Mouse (Mus musculus) midbrain, embryonic 10.5 days (tissue): Measurements from ENCODE around the gene Skil. TPM values are rescaled to one million over a fixed set of nuclear protein-coding genes. Genes with fewer than 3 reads are reported as not detected.
A peak's percentile ranks its signal among the peaks of the same experiment; 100 is the strongest.

Source experiments
- DNase-seq: peaks from one replicate; pipeline ENCODE4 v3.0.0-alpha.2; 2017; ENCODE audit warnings: low spot score
- H3K27ac ChIP-seq: fragments of 300-500 bp; sonication (generic); replicated peaks from 2 replicates; pipeline ENCODE4 v1.5.1; 2016; ENCODE audit warnings: mild to moderate bottlenecking
- H3K27me3 ChIP-seq: fragments of 300-500 bp; sonication (generic); 2 replicates; pipeline ENCODE4 v1.6.1; 2016; ENCODE audit warnings: low read depth, mild to moderate bottlenecking; ENCODE audit not compliant: poor library complexity, severe bottlenecking
- H3K36me3 ChIP-seq: fragments of 300-500 bp; sonication (generic); 2 replicates; pipeline ENCODE4 v1.6.1; 2016; ENCODE audit warnings: mild to moderate bottlenecking, moderate library complexity
- H3K4me1 ChIP-seq: fragments of 300-500 bp; sonication (generic); 2 replicates; pipeline ENCODE4 v1.6.1; 2016
- H3K4me3 ChIP-seq: fragments of 300-500 bp; sonication (generic); 2 replicates; pipeline ENCODE4 v1.5.1; 2016; ENCODE audit warnings: mild to moderate bottlenecking, moderate library complexity
- H3K9me3 ChIP-seq: fragments of 300-500 bp; sonication (generic); replicated peaks from 2 replicates; pipeline ENCODE4 v1.6.1; 2016; ENCODE audit warnings: mild to moderate bottlenecking
- WGBS: fragments of 180-500 bp; shearing (Covaris S2); methylation state at CpG from one replicate; pipeline ENCODE4 v1.1.7; 2016; 5-methylcytosine and 5-hydroxymethylcytosine counted together
- polyA plus RNA-seq: library from polyadenylated mRNA; unstranded; fragments of >200 nt; fragmentation: Nextera tagmentation; extraction: Ambion mirVana; gene quantifications from 2 replicates; pipeline ENCODE4 v1.2.1, GENCODE M21; 2016

Skil gene
- polyA plus RNA-seq, 1 experiment from 2014 or later, result 30.6 TPM

- H3K36me3 ChIP-seq, result peaks cover 12% of the 10 kb centered on the region
- H3K27me3 ChIP-seq, result peaks cover 10% of the 10 kb centered on the region
- H3K27ac ChIP-seq, result peak overlapping the region; percentile 100
- 4% methylated on average over 13 of the region's 13 CpGs for WGBS
- H3K4me3 ChIP-seq, result peak overlapping the region; percentile 98
- H3K9me3 ChIP-seq, result no peaks in the 10 kb centered on the region
- DNase-seq, result peak; percentile 73
- peaks cover 66% of the 10 kb centered on the region for H3K4me1 ChIP-seq
Observed at GRCm38 (mm10) chr3:31093196-31093595, 1.7 kb upstream of the Skil start.

DNA sequence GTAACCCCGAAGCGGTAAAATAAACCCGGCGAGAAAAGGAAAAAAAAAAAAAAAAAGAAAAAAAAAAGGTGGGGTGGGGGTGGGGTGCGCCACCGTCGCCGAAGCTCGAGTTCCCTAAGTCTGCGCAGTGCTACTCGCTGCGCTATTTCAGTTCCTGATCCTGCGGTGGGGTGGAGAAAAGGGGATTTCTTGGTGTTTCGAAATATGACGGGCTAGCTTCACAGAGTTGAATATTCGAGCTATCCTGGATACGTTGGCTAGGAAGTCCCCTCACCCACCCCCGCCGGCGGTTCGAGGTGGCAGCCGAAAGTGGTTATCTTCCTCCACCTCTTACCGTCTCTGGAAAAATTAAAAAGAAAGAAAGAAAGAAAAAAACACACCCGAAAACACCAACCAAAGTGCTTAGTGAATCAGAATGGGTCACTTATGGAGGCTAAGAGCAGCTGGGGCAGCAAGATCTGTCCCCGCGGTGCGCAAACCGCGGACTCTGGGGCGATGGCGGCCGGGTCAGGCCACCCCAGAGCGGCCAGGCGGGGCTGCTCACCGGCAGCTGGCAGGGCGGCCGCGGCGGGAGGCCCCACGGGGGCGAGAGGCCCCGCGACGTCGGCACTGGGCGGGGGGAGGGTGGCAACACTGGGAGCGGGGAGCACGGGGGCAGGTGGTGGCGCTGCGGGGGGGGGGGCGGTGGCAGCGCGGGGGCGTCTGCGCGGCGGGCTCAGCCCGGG is 1.1 kb upstream of the Skil start:
- peaks cover 17% of the 10 kb centered on the region for H3K36me3 ChIP-seq
- peak overlapping the region; percentile 98 for H3K4me3 ChIP-seq
- H3K27ac ChIP-seq, result peak overlapping the region; percentile 100
- H3K4me1 ChIP-seq, result peaks cover 70% of the 10 kb centered on the region
- H3K27me3 ChIP-seq, result peaks cover 10% of the 10 kb centered on the region
- WGBS, result under 1% methylated on average over 48 of the region's 58 CpGs
- peak; percentile 82 for DNase-seq
- H3K9me3 ChIP-seq, result no peaks in the 10 kb centered on the region

DNA sequence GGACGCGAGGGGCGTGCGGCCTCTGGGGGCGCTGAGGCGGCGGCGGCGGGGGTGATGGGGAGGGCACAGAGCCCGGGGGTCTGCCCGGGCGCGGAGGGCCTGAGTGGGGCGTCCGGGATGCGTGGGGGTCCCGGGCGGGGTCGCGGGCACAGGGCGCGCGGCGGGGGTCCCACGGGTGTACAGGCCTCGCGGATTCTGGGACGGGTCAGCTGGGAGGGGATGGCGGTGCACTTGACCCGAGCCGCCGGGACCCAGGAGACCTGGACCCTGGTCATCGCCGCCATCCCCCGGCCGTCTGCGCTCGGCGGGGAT is 277 bp downstream of the Skil start:
- WGBS, result 0% methylated on average over 38 of the region's 39 CpGs
- peaks cover 10% of the 10 kb centered on the region for H3K27me3 ChIP-seq
- peak overlapping the region; percentile 98 for H3K4me3 ChIP-seq
- DNase-seq, result no peak
- peaks cover 70% of the 10 kb centered on the region for H3K4me1 ChIP-seq
- peak overlapping the region; percentile 100 for H3K27ac ChIP-seq
- no peaks in the 10 kb centered on the region for H3K9me3 ChIP-seq
- peaks cover 20% of the 10 kb centered on the region for H3K36me3 ChIP-seq

- Histone ChIP-seq H3K4me3 (peak overlapping the region; percentile 98), H3K27ac (peak overlapping the region; percentile 100), H3K27me3 (peaks cover 10% of the 10 kb centered on the region), H3K4me1 (peaks cover 70% of the 10 kb centered on the region), H3K36me3 (peaks cover 20% of the 10 kb centered on the region), H3K9me3 (no peaks in the 10 kb centered on the region)
- under 1% methylated on average over 33 of the region's 33 CpGs for WGBS
- peak; percentile 59 for DNase-seq
Observed at GRCm38 (mm10) chr3:31095491-31096154, 765 bp downstream of the Skil start.

DNA sequence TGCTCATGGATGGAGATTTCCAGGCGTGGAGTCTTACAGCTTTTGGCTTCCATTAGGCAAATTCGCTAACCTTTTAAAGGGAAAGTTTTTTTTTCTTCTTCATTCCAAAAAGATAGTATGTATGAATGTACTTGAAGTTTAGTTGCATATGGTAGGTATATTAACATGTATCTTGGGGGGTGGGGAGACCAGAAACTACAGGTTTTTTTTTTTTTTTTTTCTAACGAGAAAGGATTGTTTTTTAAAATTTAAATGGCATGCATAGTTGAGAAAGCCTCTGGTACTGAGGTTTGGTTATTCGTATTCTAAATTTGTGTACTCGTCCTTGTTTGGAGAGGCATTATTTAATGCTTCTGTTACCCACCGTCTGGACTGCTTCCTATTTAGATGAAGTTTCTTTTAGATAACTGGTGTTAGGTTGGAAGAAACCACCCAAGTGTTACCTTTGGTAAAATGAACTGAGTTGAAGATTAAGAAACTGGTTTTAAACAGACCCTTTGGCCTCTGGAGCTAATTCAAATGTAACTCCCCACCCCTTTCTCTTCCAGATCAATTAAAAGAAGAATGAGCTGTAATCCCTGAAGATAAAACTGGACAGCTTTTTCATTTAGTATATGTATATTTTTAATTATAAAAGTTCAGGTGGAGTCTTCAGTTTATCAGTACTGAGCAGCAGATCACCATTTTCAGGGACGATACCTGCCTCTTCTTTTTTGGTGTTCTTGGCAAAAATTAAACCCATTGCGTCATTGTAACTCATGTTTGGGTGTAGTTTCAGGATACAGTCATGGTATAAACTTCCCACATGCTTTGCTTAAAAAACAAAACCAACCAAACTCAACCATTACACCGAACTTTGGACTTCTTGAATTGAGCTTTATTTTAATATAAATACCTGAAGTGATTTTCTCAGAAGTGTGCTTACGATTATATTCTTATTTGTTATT is 1.6 kb downstream of the Skil start:
- H3K27ac ChIP-seq, result peak overlapping the region; percentile 100
- H3K36me3 ChIP-seq, result peaks cover 26% of the 10 kb centered on the region
- H3K9me3 ChIP-seq, result no peaks in the 10 kb centered on the region
- 42% methylated on average over 10 of the region's 10 CpGs for WGBS
- H3K27me3 ChIP-seq, result peaks cover 7% of the 10 kb centered on the region
- peak overlapping the region; percentile 98 for H3K4me3 ChIP-seq
- peaks cover 71% of the 10 kb centered on the region for H3K4me1 ChIP-seq
- no peak for DNase-seq

DNA sequence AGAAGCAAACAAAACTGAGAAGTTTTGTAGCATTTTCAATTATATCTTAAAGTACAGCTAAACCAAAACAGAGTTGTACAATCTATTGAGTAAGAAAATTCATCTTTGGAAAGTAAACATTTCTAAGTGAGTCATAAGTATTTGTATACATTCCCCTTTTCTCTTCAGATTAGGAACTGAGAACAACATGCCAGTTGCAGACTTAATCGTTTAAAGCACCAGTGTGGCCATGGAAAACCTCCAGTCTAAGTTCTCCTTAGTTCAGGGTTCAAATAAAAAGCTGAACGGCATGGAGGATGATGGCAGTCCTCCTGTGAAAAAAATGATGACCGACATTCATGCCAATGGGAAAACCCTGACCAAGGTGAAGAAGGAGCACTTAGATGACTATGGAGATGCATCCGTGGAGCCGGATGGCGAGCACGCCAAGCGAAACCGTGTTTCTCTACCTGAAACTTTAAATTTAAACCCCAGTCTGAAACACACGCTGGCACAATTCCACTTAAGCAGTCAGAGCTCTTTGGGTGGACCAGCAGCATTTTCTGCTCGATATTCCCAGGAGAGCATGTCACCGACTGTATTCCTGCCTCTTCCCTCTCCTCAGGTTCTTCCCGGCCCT is 2.4 kb downstream of the Skil start:
- H3K4me1 ChIP-seq, result peaks cover 72% of the 10 kb centered on the region
- H3K27ac ChIP-seq, result no peak overlapping the region
- no peaks in the 10 kb centered on the region for H3K9me3 ChIP-seq
- H3K36me3 ChIP-seq, result peaks cover 34% of the 10 kb centered on the region
- DNase-seq, result no peak
- H3K4me3 ChIP-seq, result peak overlapping the region; percentile 98
- 89% methylated on average over 13 of the region's 13 CpGs for WGBS
- H3K27me3 ChIP-seq, result no peaks in the 10 kb centered on the region

- Histone ChIP-seq H3K36me3 (peaks cover 37% of the 10 kb centered on the region), H3K4me3 (peak overlapping the region; percentile 40), H3K9me3 (no peaks in the 10 kb centered on the region), H3K27ac (peak overlapping the region; percentile 28; the same call in 1 of the 2 replicates), H3K4me1 (peaks cover 66% of the 10 kb centered on the region), H3K27me3 (no peaks in the 10 kb centered on the region)
- DNase-seq, result no peak
- WGBS, result 76% methylated on average over 11 of the region's 11 CpGs
Observed at GRCm38 (mm10) chr3:31097976-31098375, 3.1 kb downstream of the Skil start.

DNA sequence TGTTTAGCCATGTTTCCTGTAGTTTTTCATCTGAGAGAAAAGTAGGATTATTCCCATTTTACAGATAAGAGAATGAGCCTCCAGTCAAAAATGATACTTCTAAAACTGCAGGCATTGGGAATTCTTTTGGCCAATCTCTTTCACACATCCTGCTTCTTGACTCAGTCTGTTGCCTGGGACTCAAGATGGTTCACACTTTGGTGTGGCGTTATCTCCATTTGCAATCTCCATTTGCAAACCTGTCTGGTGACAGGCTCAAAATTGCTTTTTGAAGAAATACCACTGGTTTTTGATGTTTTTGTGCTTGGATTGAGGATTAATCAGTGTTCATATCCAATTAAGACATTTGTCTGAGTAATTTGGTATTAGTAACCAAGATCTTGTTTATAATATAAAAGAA is 3.7 kb downstream of the Skil start:
- no peak for DNase-seq
- peak overlapping the region; percentile 40; the same call in 1 of the 2 replicates for H3K4me3 ChIP-seq
- 92% methylated on average over 1 of the region's 1 CpGs for WGBS
- H3K4me1 ChIP-seq, result peaks cover 63% of the 10 kb centered on the region
- no peak overlapping the region for H3K27ac ChIP-seq
- H3K36me3 ChIP-seq, result peaks cover 41% of the 10 kb centered on the region
- H3K27me3 ChIP-seq, result no peaks in the 10 kb centered on the region
- H3K9me3 ChIP-seq, result no peaks in the 10 kb centered on the region

GRCm38 (mm10) chr3:31100026-31100425 is 5.2 kb downstream of the Skil start:
- peak overlapping the region; percentile 40 for H3K4me3 ChIP-seq
- H3K9me3 ChIP-seq, result no peaks in the 10 kb centered on the region
- WGBS, result 91% methylated on average over 5 of the region's 5 CpGs
- H3K36me3 ChIP-seq, result peaks cover 50% of the 10 kb centered on the region
- DNase-seq, result no peak
- peaks cover 69% of the 10 kb centered on the region for H3K4me1 ChIP-seq
- no peaks in the 10 kb centered on the region for H3K27me3 ChIP-seq
- no peak overlapping the region for H3K27ac ChIP-seq

DNA sequence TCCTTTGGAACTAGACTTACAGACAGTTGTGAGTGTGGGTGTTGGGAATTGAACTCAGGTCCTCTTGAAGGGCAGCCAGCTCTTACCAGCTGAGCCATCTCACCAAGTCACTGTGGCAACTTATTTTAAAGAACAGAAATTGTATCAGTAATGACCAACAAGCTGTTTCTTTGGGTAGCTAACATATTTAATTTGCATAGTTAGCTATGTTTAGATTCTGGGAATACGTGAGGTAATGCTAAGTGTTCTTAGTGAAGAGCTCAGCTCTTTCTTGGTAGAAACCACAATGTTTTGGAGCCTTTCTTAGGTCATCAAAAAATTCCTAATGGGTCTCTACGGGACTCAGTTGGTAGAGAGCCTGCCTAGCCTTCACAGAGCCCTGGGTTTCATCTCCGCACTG is 5.9 kb downstream of the Skil start:
- H3K27me3 ChIP-seq, result no peaks in the 10 kb centered on the region
- H3K27ac ChIP-seq, result no peak overlapping the region
- DNase-seq, result no peak
- H3K4me1 ChIP-seq, result peaks cover 69% of the 10 kb centered on the region
- peaks cover 58% of the 10 kb centered on the region for H3K36me3 ChIP-seq
- no peaks in the 10 kb centered on the region for H3K9me3 ChIP-seq
- no peak overlapping the region for H3K4me3 ChIP-seq
- 96% methylated on average over 3 of the region's 3 CpGs for WGBS

DNA sequence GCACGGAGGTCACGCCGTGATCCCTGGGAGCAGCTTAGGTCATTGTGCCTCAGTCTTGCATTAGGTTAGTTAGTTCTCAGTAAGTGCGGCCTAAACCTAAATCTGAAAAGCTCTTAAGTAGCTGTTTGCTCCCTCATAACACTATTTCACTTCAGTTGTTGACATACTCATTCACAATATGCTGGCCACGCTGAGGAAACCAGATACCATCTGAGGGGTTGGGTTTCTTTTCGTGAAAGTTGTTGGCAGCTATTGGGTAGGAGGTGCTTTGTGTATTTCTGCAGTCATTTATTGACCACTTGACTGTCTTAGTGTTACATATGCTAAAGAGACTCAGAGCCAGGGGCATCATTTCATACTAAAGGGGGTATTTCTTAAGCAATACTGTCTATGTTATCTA is 10.1 kb downstream of the Skil start:
- Histone ChIP-seq H3K27ac (no peak overlapping the region), H3K4me1 (peaks cover 36% of the 10 kb centered on the region), H3K4me3 (no peak overlapping the region), H3K36me3 (peaks cover 39% of the 10 kb centered on the region), H3K27me3 (no peaks in the 10 kb centered on the region), H3K9me3 (no peaks in the 10 kb centered on the region)
- DNase-seq, result no peak
- WGBS, result 83% methylated on average over 6 of the region's 6 CpGs

GRCm38 (mm10) chr3:31106597-31106996 is 11.7 kb downstream of the Skil start:
- Histone ChIP-seq H3K4me3 (no peak overlapping the region), H3K27me3 (no peaks in the 10 kb centered on the region), H3K27ac (no peak overlapping the region), H3K36me3 (peaks cover 41% of the 10 kb centered on the region), H3K9me3 (no peaks in the 10 kb centered on the region), H3K4me1 (peaks cover 24% of the 10 kb centered on the region)
- WGBS, result 96% methylated on average over 6 of the region's 6 CpGs
- no peak for DNase-seq
